Mouse (Mus musculus) frontal cortex, postnatal 10 days (tissue): Measurements from ENCODE around the gene Sptb.

Source experiments
- DNase-seq, 2 experiments: peaks; one replicate each; pipeline ENCODE4 v3.0.0; 2022; ENCODE audit warnings: low spot score in 2 of 2, mixed read lengths in 1 of 2

The Sptb gene

GRCm38 (mm10) chr12:76608241-76608640, 102.1 kb downstream of the Sptb start:
- no peak for DNase-seq

DNA sequence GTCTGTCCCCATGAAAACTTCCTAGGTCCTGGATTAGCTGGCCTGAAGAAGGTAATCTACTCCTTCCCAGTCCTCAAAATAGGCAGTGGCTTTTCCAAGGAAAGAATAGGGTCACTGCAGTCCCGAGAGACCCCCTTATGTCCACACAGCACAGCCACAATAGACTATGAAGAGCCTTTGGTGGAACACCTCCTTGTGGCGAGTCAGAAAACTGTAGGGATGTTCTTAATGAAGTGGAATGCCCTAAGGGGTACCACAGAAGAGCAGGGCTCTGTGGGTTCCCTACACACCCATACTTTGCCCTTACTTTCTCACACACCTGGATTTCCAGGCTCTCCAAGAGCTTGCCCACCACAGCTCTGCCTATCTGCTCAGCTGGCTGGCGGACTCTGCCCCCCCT, 104.5 kb downstream of the Sptb start:
- DNase-seq = no peak

- DNase-seq = no peak
These were observed 105.8 kb downstream of the Sptb start for GRCm38 (mm10) chr12:76604546-76604945.

GRCm38 (mm10) chr12:76603779-76604178, 106.6 kb downstream of the Sptb start:
- no peak for DNase-seq

DNA sequence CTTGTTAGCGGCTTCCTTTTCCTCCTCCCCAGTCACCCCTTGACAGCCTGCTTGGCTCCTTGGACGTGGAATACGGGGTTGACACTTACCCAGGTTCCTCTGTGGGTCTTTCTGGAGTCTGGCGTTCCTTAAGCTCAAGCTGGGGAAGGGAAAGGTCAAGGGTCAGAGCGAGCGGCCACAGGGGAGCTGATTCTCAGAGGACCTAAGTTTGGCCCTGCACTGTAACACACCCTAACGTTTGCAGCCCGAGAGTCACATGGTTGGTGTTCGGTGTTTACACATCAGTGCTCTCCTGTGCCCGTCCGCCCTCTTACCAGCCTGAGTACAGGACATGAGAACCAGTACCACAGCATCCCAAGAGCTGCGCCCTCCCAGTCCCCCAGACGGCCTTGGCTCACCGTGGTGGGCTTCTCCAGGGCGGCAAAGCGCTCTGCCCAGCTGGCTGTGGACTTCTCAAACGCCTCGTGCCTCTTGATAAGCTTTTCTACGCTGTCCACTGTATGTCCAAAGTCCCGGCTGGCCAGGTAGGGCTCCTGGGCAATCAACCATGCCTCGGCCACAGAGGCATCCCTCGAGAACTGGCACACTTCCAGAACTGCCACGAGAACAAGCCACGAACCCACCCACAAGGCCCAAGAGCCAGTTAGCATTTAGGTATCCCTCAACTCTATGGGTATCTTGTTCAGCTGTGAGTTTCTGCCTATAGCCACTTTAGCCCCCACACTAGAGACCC, 112.0 kb downstream of the Sptb start:
- no peak for DNase-seq

GRCm38 (mm10) chr12:76597577-76598100, 112.7 kb downstream of the Sptb start:
- no peak for DNase-seq

DNA sequence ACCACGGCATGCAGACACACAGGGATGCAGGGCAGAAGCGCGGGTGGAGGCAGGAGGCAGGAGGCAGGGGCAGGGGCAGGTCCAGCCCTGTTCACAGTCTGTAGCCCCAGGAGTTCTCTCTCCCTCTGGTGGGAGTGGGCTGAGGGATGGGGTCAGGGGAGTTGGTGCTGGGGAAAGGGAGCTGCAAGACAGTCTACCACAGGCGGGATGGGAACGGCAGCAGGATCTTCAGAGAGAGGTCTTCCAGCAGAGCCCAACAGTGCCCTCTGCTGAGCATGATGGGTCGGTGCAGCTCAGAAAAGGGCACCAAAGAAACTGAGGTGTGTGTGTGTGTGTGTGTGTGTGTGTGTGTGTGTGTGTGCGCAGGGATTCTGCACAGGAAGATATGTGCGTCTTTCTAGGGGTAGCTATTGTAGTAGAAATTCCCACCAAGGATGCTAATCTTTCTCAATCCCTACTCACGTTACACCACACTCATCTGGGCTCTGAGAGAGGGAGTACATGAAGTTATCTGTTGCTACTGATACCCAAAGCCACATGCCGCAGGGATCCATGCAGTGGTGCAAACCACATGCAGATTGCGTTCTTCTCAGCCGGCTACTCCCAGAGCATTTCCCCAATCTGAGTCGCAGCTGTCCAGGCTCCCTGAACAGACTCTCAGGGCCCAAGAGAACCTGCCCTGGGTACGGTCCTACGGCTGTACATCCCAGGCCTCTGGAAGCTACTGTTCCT, 113.9 kb downstream of the Sptb start:
- peak; percentile 70 to 73 for DNase-seq

- no peak for DNase-seq
These were observed 114.5 kb downstream of the Sptb start for GRCm38 (mm10) chr12:76595830-76596229.

DNA sequence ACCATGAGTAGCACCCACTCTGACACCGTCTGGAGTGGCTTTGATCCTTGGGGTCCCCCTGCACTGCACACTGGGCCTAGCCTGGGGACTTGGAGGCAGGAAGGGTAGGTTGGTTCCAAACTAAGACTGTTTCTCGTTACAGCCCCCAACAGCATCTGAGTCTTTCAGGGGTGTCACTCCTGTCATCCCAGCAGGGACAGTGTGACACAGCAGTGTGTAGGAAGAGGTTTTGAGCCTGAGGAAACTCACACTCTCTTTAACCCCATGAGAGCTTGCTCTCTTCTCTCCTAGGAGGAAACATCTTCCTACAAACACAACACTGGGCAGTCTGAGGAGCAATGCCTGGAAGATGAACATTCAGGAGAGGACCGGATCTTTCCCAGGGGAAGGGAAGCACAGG, 115.8 kb downstream of the Sptb start:
- DNase-seq = no peak

DNA sequence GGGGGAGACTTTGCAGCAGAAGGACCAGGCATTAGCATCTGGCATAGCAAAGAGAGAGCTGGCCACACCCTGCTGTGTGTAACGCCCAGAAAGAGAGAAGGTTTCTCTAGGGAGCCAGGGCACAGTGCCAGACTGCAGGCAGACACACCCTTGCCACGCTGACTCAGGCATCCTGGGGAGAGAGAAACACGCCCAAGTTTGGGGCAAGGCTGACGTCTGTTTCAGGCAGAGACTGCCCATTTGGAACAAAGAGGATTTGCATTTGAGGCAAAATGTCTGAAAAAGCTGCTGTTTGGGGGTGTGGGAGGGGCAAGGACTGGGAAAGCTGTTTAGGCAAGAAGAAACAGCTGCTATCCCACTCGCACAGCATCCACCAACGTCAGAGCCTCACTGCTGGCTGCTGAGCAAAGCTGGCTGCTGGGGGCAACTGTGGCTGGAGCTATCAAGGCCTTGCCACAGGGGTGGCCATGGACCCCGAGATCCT, 116.5 kb downstream of the Sptb start:
- DNase-seq = peak; percentile 59 to 60

DNA sequence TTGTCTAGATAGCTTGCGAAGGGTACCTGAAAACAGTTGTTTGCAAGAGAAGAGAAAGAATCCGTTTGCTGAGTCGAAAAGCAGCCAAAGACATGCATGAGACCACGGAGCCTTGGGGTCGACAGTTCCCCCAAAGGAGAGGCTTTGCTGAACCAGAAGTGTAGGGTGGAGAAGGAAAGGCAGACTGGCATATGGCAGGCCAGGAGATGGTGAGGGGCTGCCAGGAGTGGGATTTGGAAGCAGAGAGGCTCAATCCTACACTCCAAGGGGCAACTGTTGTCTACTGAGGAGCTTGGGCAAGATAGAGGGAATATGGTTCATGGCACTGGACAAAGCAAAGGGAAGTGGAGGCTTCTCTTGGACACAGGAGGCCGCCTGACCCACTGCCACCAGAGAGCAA, 117.1 kb downstream of the Sptb start:
- no peak for DNase-seq

- DNase-seq = no peak
These were observed 118.1 kb downstream of the Sptb start for GRCm38 (mm10) chr12:76592213-76592612.

GRCm38 (mm10) chr12:76591037-76591436, 119.3 kb downstream of the Sptb start:
- DNase-seq = no peak

GRCm38 (mm10) chr12:76589531-76589930, 120.8 kb downstream of the Sptb start:
- no peak for DNase-seq

DNA sequence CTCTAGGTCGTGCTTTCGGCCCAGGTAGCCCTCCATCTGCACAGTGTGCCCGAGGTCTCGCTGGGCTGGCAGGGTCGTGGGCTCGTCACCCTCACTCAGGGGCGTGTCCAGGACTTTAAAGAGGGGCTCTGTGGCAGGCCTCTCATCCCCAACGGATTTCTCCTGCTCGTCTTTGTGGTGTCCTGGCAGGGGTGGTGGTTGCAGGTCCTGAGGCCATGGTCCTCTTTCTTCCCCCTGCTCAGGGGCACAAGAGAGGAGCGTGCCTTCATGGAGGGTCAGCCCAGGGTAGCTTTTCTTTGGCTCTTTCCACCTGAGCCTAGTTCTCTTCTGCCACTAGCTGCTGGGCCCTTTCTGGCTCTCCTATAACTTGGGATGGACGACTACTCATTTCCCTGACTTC, 123.0 kb downstream of the Sptb start:
- no peak for DNase-seq

DNA sequence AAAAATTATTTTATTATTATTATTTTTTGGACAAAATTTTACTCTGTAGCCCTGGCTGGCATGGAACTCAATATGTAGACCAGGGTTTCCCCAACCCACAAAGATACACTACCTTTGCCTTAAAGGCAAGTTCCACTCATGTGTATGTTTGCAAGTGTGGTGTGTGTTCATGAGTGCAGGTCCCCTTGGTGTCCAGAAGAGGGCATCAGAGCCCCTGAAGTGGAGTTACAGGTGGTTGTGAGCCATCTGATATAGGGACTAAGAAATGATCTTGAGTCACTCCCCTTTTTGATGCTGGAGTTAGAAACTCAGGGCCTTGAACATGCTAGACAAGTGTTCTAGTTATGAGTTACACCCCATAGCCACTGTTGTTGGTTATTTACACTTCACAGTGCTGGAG, 125.3 kb downstream of the Sptb start:
- no peak for DNase-seq

GRCm38 (mm10) chr12:76583454-76583853, 126.9 kb downstream of the Sptb start:
- DNase-seq = no peak

DNA sequence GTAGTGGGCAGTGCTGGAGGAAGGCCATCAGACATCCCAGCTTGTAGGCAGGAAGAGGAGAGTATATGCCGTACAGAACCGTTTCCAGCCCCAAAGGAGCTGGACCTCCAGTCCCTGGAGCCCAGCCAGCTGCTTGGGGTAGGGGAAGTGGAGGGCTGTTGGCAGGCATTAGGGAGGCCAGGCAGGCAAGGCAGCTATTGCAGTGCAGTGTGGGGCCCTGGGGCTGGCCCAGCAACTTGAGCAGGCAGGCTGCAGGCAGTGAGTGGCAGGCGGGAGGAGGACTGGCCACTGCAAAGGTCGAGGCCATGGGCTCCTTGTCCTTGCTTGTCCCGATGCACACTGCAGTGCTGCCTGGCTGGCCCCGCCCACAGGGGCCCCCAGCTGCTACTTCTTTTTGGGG, 127.5 kb downstream of the Sptb start:
- peak in 1 of 2 experiments; percentile 54 for DNase-seq

GRCm38 (mm10) chr12:76582139-76582538, 128.2 kb downstream of the Sptb start:
- no peak for DNase-seq

GRCm38 (mm10) chr12:76579806-76580205, 130.5 kb downstream of the Sptb start:
- DNase-seq = no peak

GRCm38 (mm10) chr12:76578465-76578864, 131.9 kb downstream of the Sptb start:
- DNase-seq = no peak

- no peak for DNase-seq
These were observed 132.5 kb downstream of the Sptb start for GRCm38 (mm10) chr12:76577858-76578257.

DNA sequence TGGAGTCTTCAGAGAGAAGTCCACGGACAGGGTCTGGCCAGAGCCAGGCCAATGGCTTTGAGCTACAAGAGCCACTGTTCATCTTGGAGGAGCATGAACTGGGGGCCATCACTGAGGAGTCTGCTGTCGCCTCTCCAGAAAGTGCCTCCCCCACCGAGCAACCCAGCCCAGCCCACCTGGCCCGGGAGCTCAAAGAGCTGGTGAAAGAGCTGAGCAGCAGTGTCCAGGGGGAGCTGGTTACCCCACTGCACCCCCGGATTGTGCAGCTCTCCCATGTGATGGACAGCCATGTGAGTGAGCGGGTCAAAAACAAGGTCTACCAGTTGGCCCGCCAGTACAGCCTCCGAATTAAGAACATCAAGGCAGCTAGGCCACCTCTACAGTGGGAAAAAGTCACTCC, 133.5 kb downstream of the Sptb start:
- no peak for DNase-seq
